Mouse (Mus musculus): ENCODE data around the gene Sept11. TPM values are rescaled to one million over a fixed set of nuclear protein-coding genes. Genes with fewer than 3 reads are reported as not detected.
A peak's percentile ranks its signal among the peaks of the same experiment; 100 is the strongest.

Sept11 gene
- total RNA-seq, 2 experiments from 2014 or later: 70.7 to 89.0 TPM

DNA sequence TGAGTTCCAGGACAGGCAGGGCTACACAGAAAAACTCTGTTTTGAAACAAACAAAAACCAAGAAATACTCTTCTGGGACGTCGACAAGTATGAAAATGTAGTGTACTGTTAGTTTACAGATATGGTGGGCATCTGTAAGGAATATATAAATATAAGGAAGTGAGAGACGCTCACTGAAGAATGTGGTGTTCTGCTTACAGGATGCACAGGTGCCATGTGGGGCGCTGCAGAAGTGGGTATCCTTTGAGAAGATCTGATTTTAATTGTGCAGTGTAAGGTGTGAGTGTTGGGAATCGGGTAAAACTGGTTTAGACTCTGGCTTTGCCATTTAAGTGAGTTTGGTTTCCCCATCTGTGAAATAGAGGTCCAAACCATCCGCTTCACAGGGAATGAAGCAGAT lies 32.1 kb downstream of the Sept11 start:
- no peak for ATAC-seq (replicated peaks; ENCODE audit: poor library complexity, severe bottlenecking)

DNA sequence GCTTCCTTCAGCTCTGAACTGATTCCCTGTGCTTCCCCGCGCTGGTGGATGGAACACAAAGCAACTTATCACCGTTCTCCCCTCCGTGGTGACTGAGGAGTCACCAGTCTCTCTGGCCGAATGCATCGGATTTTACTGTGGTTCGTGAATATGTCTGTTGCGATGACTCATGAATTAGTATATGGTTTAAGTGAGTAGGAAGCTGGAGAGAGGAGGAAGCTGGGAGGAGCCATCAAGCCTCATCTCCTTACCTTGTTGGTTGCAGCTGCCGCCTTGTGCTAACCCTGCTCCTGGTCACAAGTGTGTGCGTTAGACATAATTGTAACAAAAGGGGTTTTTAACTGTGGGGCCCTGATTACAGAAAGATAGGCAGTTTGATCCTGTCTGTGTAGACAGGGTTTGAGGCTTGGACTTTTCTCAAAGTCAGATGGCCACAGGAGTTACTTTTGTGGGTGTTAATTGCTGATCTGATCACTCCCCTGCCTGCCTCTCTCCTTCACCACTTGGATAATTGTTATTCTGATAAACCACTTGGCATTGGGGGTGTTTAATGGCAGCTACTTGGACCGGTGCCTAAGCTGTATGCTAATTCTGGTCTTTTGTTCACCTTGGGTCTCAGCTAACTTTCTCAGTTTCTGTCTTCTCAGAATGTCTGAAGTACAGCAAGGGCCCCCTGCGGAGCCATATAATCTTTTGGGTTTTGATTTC lies 33.1 kb downstream of the Sept11 start:
- ATAC-seq (replicated peaks; ENCODE audit: poor library complexity, severe bottlenecking): peak; percentile 35

- ATAC-seq (replicated peaks; ENCODE audit: poor library complexity, severe bottlenecking): no peak
These were observed 33.8 kb downstream of the Sept11 start for GRCm38 (mm10) chr5:93126930-93127562.

- peak; percentile 83 for ATAC-seq (replicated peaks; ENCODE audit: poor library complexity, severe bottlenecking)
These were observed 34.5 kb downstream of the Sept11 start for GRCm38 (mm10) chr5:93127722-93128121.

DNA sequence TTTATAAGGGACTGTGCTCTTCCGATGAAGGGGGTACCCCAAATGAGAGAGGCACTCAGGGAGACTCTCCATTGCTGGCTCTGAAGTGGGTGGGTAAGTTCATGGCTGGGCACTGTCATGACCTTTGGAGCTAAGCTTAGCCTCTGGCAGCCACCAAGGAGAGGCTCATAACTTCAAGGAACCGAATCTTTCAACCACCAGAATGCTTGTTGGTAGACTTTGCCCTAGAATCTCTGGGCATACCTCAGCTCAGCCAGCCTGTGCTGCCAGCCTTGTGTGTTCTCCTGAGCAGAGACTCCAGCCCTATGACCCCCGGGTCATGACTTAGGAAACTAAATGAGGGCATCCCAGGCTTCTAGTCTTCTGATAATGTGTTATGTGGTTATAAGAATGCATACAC lies 35.5 kb downstream of the Sept11 start:
- no peak for ATAC-seq (replicated peaks; ENCODE audit: poor library complexity, severe bottlenecking)

GRCm38 (mm10) chr5:93129953-93130352 lies 36.7 kb downstream of the Sept11 start:
- no peak for ATAC-seq (replicated peaks; ENCODE audit: poor library complexity, severe bottlenecking)

- no peak for ATAC-seq (replicated peaks; ENCODE audit: poor library complexity, severe bottlenecking)
These were observed 38.2 kb downstream of the Sept11 start for GRCm38 (mm10) chr5:93131401-93131800.

GRCm38 (mm10) chr5:93133445-93134244 lies 40.4 kb downstream of the Sept11 start:
- peak; percentile 26 for ATAC-seq (replicated peaks; ENCODE audit: poor library complexity, severe bottlenecking)

DNA sequence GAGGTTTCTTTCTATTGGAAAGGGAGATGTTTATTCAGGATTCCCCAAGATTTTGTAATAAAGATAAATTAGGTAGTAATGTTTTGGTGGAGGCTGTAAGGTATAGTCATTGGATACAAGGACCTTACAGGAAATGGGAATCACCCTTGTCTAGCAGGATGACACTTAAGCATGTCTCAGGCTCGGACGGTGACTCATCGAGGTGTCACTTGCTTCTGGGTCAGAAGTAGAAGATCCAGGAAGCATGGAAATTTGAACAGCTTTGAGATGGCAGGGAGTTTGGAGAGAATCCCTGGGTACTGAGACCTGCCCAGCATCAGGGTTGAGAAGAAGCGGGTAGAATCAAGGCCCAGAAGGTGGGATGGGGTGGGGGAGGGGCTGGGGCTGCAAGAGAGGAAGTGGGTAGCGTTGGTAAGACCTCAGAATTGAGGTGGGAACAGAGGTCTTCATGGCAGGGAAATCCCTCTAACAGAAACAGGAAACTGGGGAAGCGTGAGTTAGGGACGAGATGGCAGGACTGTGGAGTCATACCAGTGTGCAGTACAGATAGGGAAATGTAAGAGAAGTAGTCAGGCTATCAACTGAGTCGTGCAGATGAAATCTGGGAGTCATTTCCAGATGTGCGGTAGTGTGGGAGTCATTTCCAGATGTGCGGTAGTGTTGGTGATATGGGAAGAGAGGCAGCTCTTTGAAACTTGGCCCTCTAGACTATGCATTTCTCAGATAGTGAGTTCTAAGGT lies 42.3 kb downstream of the Sept11 start:
- ATAC-seq (replicated peaks; ENCODE audit: poor library complexity, severe bottlenecking): peak; percentile 67

- peak; percentile 60 for ATAC-seq (replicated peaks; ENCODE audit: poor library complexity, severe bottlenecking)
These were observed 43.8 kb downstream of the Sept11 start for GRCm38 (mm10) chr5:93136956-93137586.

- no peak for ATAC-seq (replicated peaks; ENCODE audit: poor library complexity, severe bottlenecking)
These were observed 46.1 kb downstream of the Sept11 start for GRCm38 (mm10) chr5:93139350-93139749.

DNA sequence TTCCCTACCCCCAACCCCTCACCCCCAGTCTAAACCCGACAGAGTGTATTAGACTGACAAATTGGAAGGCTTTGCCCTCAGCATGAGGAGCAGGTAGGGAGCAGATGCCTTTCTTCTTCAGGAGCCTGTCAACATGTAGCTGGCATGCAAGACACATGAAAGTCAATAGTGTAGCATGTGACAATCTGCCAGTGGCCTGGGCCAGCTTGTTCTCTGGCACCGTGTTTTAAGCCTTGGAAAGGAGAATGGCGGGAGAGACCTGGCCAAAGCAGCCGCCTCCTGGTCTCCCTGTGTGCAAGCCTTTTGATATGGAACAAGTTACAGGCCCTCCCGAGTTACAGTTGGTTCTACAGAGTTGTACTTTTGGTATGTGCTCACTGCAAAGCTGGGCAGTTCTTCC lies 47.5 kb downstream of the Sept11 start:
- ATAC-seq (replicated peaks; ENCODE audit: poor library complexity, severe bottlenecking): no peak

DNA sequence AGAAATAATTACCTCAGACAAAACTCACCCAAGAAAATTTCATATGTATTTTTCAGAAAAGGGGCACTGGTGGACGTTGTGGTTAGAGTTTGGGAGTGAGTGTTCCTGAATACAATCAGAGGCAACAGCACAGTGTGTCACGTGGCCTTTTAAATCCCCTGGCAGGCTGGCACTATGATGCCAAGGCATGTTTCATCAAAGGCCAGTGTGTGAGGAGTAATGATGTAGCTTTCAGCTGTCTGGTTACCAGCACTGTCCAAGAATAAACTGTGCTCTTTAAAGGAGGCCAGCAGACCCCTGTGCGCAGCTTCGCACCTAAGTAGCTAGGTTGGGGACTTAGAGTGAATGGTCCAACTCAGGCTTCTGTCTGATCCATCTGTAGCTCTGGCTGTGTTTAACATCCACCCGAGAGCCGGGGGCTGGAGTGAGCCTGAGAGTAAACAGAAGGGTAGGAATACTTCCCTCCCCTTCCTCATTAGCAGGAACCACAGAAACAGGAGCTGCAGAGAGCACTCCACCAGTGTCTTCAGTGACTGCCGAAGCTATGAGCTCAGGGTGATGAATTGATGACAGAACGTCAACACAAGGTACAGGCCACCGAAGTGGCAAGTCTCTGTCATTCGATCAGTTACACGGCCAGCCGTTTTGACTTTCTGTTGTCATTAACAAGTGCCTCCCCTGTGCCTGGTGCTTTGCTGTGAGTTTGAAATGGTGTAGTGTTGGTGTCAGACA lies 50.3 kb downstream of the Sept11 start:
- no peak for ATAC-seq (replicated peaks; ENCODE audit: poor library complexity, severe bottlenecking)

GRCm38 (mm10) chr5:93144874-93145273 lies 51.6 kb downstream of the Sept11 start:
- ATAC-seq (replicated peaks; ENCODE audit: poor library complexity, severe bottlenecking): no peak

DNA sequence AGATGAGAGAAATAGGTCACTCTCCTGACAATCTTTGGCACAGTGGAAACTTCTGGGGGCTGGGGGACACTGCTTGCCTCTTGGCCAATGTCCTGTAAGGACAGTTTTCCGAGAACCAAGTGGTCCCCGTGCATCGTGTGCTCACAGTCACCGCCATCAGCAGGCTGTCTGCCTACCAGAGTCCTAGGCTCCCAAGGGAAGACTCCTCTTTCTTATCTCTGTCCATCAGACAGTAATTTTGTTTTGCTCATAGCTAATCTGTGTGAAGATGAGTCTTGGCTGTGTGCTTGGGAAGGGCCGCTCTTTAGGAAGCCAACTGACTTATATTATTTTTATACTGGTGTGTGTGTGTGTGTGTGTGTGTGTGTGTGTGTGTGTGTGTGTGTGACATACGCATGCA lies 52.3 kb downstream of the Sept11 start:
- ATAC-seq (replicated peaks; ENCODE audit: poor library complexity, severe bottlenecking): no peak

- no peak; the same call in 1 of the 2 replicates for ATAC-seq (replicated peaks; ENCODE audit: poor library complexity, severe bottlenecking)
These were observed 56.9 kb downstream of the Sept11 start for GRCm38 (mm10) chr5:93149969-93150777.

GRCm38 (mm10) chr5:93151985-93152384 lies 58.7 kb downstream of the Sept11 start:
- ATAC-seq (replicated peaks; ENCODE audit: poor library complexity, severe bottlenecking): peak; percentile 28

DNA sequence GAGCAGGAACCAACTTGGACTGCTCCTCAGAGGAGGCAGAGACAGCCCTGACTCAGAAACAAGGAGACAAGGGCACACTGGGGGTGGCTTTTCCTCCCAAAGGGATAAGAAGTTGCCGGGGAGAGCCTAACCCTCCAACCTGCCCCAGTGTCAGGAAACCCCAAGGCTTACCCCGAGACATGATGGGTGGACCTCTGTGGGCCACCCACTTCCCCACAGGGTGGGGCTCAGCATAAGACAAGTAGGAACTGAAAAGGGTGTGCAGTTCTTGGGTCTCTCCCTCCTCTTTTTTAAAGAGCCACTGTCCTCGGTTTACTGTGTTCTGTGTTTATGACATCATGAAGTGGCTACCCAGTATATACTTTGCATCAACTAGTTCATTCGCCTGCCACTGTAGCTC lies 59.2 kb downstream of the Sept11 start:
- peak; percentile 87 for ATAC-seq (replicated peaks; ENCODE audit: poor library complexity, severe bottlenecking)

DNA sequence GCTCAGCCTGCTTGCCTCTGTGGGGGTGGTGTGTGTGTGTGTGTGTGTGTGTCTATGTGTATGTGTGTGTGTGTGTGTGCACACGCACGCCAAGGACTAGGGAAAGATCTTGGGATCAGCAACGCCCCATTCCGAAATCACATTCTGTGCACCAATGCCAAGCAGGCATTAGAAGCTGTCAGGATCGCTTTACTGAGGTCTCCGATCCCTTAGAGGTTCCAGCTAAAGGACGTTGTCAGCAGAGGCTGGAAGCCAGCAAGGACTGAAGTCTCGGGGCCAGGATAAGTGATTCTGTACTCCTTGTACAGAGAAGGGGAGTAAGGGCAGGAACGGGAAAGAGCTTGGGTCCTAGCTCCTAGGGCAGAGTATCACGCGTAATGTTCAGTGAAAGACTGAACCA lies 61.2 kb downstream of the Sept11 start:
- no peak for ATAC-seq (replicated peaks; ENCODE audit: poor library complexity, severe bottlenecking)

All from granulocyte monocyte progenitor cell, adult 5-6 weeks (primary cell).